Mouse (Mus musculus) liver, postnatal 0 days (tissue): Measurements from ENCODE around the gene Psmg1. TPM values are rescaled to one million over a fixed set of nuclear protein-coding genes. Genes with fewer than 3 reads are reported as not detected.
A peak's percentile ranks its signal among the peaks of the same experiment; 100 is the strongest.

Experiments used
- ATAC-seq: fragments of 200-750 bp; cut with Nextera tagmentation; 2 replicates; pipeline ENCODE4 v1.8.0; 2017; ENCODE audit warnings: mild to moderate bottlenecking, moderate library complexity
- DNase-seq: peaks from one replicate; pipeline ENCODE4 v3.0.0-alpha.2; 2016
- H3K27ac ChIP-seq: fragments of 300-500 bp; sonication (generic); 2 replicates; pipeline ENCODE4 v1.5.1; 2014; ENCODE audit warnings: antibody characterized with exemption, moderate library complexity, mild to moderate bottlenecking, low read depth
- H3K27me3 ChIP-seq: fragments of 300-500 bp; sonication (generic); 2 replicates; pipeline ENCODE4 v1.6.1; 2014; ENCODE audit warnings: low read length, control low read depth, mixed read lengths; ENCODE audit not compliant: insufficient read depth
- H3K36me3 ChIP-seq: fragments of 300-500 bp; sonication (generic); replicated peaks from 2 replicates; pipeline ENCODE4 v1.6.1; 2014; ENCODE audit warnings: mild to moderate bottlenecking, control low read depth, low read length, moderate library complexity, mixed read lengths; ENCODE audit not compliant: insufficient read depth
- H3K4me1 ChIP-seq: fragments of 300-500 bp; sonication (generic); 2 replicates; pipeline ENCODE4 v1.6.1; 2014; ENCODE audit warnings: antibody characterized with exemption, mild to moderate bottlenecking, control low read depth; ENCODE audit not compliant: insufficient read depth
- H3K4me2 ChIP-seq: fragments of 300-500 bp; sonication (generic); 2 replicates; pipeline ENCODE4 v1.6.1; 2014; ENCODE audit warnings: low read depth, mild to moderate bottlenecking, low read length, moderate library complexity, mixed read lengths
- H3K4me3 ChIP-seq: fragments of 300-500 bp; sonication (generic); 2 replicates; pipeline ENCODE4 v1.5.1; 2014; ENCODE audit warnings: low read depth, low read length
- H3K9ac ChIP-seq: fragments of 300-500 bp; sonication (generic); replicated peaks from 2 replicates; pipeline ENCODE4 v1.6.1; 2014; ENCODE audit warnings: mild to moderate bottlenecking, moderate library complexity
- H3K9me3 ChIP-seq: fragments of 300-500 bp; sonication (generic); 2 replicates; pipeline ENCODE4 v1.6.1; 2016; ENCODE audit warnings: mild to moderate bottlenecking, control low read depth, low read length, mixed read lengths
- CTCF ChIP-seq: sonication (generic); IDR thresholded peaks from 2 replicates; pipeline ENCODE4 v1.5.1; 2016; ENCODE audit warnings: antibody characterized with exemption, low read depth
- EP300 ChIP-seq: IDR thresholded peaks from 2 replicates; pipeline ENCODE4 v1.6.1; 2016; ENCODE audit warnings: antibody characterized with exemption, low read depth, mild to moderate bottlenecking
- WGBS: fragments of 180-500 bp; shearing (Covaris S2); extraction: QIAGEN DNeasy Blood & Tissue Kit; methylation state at CpG from one replicate; pipeline ENCODE4 v1.1.7; 2014; ENCODE audit not compliant: insufficient replicate concordance; 5-methylcytosine and 5-hydroxymethylcytosine counted together
- polyA plus RNA-seq: library from polyadenylated mRNA; unstranded; fragments of >200 nt; fragmentation: Nextera tagmentation; extraction: Ambion mirVana; gene quantifications from 2 replicates; pipeline ENCODE4 v1.2.1, GENCODE M21; 2015

The Psmg1 gene
- polyA plus RNA-seq, 1 experiment from 2014 or later = 44.1 TPM

GRCm38 (mm10) chr16:95954341-95954740 is 36.4 kb downstream of the Psmg1 start:
- no peak for ATAC-seq
- TF ChIP-seq EP300 (no peak), CTCF (no peak)
- no peaks in the 10 kb centered on the region for H3K36me3 ChIP-seq
- no peaks in the 10 kb centered on the region for H3K4me1 ChIP-seq
- no peaks in the 10 kb centered on the region for H3K27me3 ChIP-seq
- no peak overlapping the region for H3K4me3 ChIP-seq
- H3K4me2 ChIP-seq = no peak overlapping the region
- WGBS = 75% methylated on average over 3 of the region's 3 CpGs
- no peak overlapping the region for H3K27ac ChIP-seq
- DNase-seq = no peak
- no peak overlapping the region for H3K9ac ChIP-seq
- H3K9me3 ChIP-seq = no peaks in the 10 kb centered on the region; the same call in 1 of the 2 replicates

GRCm38 (mm10) chr16:95953159-95953650 is 37.6 kb downstream of the Psmg1 start:
- ATAC-seq (no peak), DNase-seq (no peak)
- 80% methylated on average over 4 of the region's 4 CpGs for WGBS
- H3K27me3 ChIP-seq = no peaks in the 10 kb centered on the region
- H3K4me2 ChIP-seq = no peak overlapping the region
- H3K27ac ChIP-seq = no peak overlapping the region
- H3K9me3 ChIP-seq = no peaks in the 10 kb centered on the region; the same call in 1 of the 2 replicates
- no peaks in the 10 kb centered on the region for H3K36me3 ChIP-seq
- no peak for TF ChIP-seq CTCF
- TF ChIP-seq EP300 = no peak
- no peak overlapping the region for H3K9ac ChIP-seq
- H3K4me3 ChIP-seq = no peak overlapping the region
- no peaks in the 10 kb centered on the region for H3K4me1 ChIP-seq

- TF ChIP-seq EP300 = no peak
- no peak for TF ChIP-seq CTCF
- no peaks in the 10 kb centered on the region for H3K36me3 ChIP-seq
- no peak overlapping the region for H3K9ac ChIP-seq
Measured at GRCm38 (mm10) chr16:95951471-95951870, 39.3 kb downstream of the Psmg1 start.

GRCm38 (mm10) chr16:95945389-95946311 is 45.1 kb downstream of the Psmg1 start:
- Histone ChIP-seq H3K4me2 (peak overlapping the region; percentile 24), H3K4me3 (no peak overlapping the region), H3K9ac (no peak overlapping the region), H3K4me1 (peaks cover 3% of the 10 kb centered on the region; the same call in 1 of the 2 replicates), H3K36me3 (no peaks in the 10 kb centered on the region), H3K27ac (no peak overlapping the region), H3K9me3 (no peaks in the 10 kb centered on the region), H3K27me3 (no peaks in the 10 kb centered on the region)
- TF ChIP-seq EP300 = peak; percentile 37; the same call in 1 of the 2 replicates
- peak; percentile 94 for TF ChIP-seq CTCF
- DNase-seq = peak; percentile 63
- WGBS = 26% methylated on average over 20 of the region's 20 CpGs
- ATAC-seq = peak; percentile 80

More at GRCm38 (mm10) chr16:95951471-95951870, 39.3 kb downstream of the Psmg1 start:
- no peak overlapping the region for H3K27ac ChIP-seq
- DNase-seq (no peak), ATAC-seq (no peak)
- no peaks in the 10 kb centered on the region for H3K27me3 ChIP-seq
- 85% methylated on average over 2 of the region's 2 CpGs for WGBS
- no peaks in the 10 kb centered on the region; the same call in 1 of the 2 replicates for H3K9me3 ChIP-seq
- H3K4me3 ChIP-seq = no peak overlapping the region
- no peaks in the 10 kb centered on the region for H3K4me1 ChIP-seq
- H3K4me2 ChIP-seq = no peak overlapping the region

GRCm38 (mm10) chr16:95943186-95943585 is 47.6 kb downstream of the Psmg1 start:
- 82% methylated on average over 6 of the region's 6 CpGs for WGBS
- no peak for ATAC-seq
- H3K27me3 ChIP-seq = no peaks in the 10 kb centered on the region

GRCm38 (mm10) chr16:95941575-95941974 is 49.2 kb downstream of the Psmg1 start:
- ATAC-seq = no peak
- Histone ChIP-seq H3K4me3 (no peak overlapping the region), H3K4me1 (peaks cover 3% of the 10 kb centered on the region; the same call in 1 of the 2 replicates), H3K27ac (no peak overlapping the region), H3K27me3 (no peaks in the 10 kb centered on the region), H3K9ac (no peak overlapping the region), H3K36me3 (no peaks in the 10 kb centered on the region), H3K9me3 (peaks cover 11% of the 10 kb centered on the region), H3K4me2 (no peak overlapping the region)
- 74% methylated on average over 5 of the region's 5 CpGs for WGBS
- TF ChIP-seq EP300 (no peak), CTCF (no peak)
- no peak for DNase-seq

More at GRCm38 (mm10) chr16:95943186-95943585, 47.6 kb downstream of the Psmg1 start:
- Histone ChIP-seq H3K9me3 (no peaks in the 10 kb centered on the region), H3K4me3 (no peak overlapping the region), H3K4me1 (peaks cover 3% of the 10 kb centered on the region; the same call in 1 of the 2 replicates), H3K36me3 (no peaks in the 10 kb centered on the region), H3K27ac (no peak overlapping the region), H3K4me2 (no peak overlapping the region), H3K9ac (no peak overlapping the region)
- no peak for TF ChIP-seq EP300
- TF ChIP-seq CTCF = no peak
- no peak for DNase-seq
